Mouse (Mus musculus) layer of hippocampus, postnatal 14 days (tissue): ENCODE results near the gene Ss18l1. TPM values are rescaled to one million over a fixed set of nuclear protein-coding genes. Genes with fewer than 3 reads are reported as not detected.
A peak's percentile ranks its signal among the peaks of the same experiment; 100 is the strongest.

Experiments used
- DNase-seq, 2 experiments: peaks; one replicate each; pipeline ENCODE4 v3.0.0; 2021 to 2022; ENCODE audit warnings: low spot score in 2 of 2, mixed read lengths in 1 of 2
- total RNA-seq, 2 experiments: library from RNA; stranded (reverse); gene quantifications; 2 replicates each; pipeline ENCODE4 v1.2.3; 2021

The Ss18l1 gene
- total RNA-seq, 2 experiments from 2014 or later: 37.8 to 39.7 TPM

GRCm38 (mm10) chr2:180033956-180034355 lies 8.4 kb upstream of the Ss18l1 start:
- no peak for DNase-seq

DNA sequence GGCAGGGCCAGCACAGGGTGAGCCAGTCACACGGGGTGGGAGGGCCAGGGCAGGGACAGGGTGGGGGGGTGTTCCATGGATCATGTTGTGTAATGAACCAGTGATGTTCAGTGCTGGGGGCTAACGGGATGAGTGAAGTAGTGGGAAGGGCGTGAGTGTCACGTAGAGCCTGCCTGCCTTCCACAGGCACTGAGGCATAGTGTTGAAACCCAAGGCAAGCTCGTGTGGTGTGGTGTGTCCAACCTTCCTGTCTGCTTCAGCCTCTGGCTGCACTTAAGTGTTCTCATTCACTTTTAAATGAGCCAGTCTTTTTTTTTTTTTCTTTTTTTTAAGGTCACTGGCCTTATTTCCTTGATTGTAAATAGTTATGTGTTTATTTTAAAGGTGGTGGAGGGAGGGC lies 7.6 kb upstream of the Ss18l1 start:
- no peak for DNase-seq

DNA sequence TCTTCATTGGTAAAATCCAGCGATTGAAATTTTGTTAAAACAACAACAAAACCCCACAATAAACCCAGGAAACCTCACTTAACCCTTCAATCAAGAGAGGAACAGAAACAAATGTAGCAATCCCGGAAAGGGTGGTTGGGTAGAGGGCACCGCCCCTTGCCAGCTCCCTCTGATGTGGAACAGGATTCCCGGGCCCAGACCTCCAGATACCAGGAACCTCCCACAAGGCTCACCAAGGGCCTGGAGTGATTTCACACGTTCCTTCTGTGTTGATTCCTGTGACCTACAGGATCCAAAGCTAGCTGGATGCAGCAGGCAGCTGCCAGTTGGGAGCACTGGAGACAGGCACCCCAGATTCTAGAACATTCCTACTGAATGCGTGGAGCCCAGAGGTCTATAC lies 1.9 kb upstream of the Ss18l1 start:
- no peak for DNase-seq

- DNase-seq: peak in 1 of 2 experiments; percentile 42
These were observed 593 bp upstream of the Ss18l1 start for GRCm38 (mm10) chr2:180041577-180042255.

DNA sequence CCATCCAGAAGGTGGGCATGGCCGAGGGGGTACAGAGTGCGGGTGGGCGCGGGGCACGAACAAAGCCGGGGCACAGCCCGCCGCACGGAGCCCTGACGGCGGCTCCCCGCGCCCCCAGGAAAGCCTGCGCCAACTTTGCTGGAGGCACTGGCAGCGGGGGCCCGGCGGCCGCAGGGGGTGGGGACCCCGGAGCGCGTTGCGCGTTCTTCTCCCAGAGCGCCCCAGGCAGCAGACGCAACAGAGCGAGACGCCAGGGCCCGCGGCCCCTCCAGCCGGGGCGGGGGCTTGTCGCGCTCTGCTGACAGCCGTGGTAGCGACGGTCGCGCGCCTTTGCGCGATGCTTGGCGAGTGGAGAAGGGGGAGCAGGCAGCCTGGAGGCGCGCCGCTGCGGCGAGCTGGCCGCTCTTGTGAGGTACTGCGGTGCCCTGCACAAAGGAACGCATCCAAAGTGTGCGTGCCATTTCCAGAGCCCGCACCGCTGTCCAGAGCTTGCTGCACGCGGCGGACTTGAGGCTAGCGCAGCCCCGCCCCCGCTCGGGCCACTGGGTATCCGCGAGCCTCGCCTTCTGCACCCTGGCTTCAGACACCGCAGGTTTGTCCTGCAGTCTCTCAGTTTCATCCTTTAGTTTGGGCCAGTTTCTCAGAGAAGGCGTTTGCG lies 678 bp downstream of the Ss18l1 start:
- DNase-seq: peak; percentile 66 to 78

GRCm38 (mm10) chr2:180045283-180045682 lies 3.0 kb downstream of the Ss18l1 start:
- DNase-seq: peak in 1 of 2 experiments; percentile 44

DNA sequence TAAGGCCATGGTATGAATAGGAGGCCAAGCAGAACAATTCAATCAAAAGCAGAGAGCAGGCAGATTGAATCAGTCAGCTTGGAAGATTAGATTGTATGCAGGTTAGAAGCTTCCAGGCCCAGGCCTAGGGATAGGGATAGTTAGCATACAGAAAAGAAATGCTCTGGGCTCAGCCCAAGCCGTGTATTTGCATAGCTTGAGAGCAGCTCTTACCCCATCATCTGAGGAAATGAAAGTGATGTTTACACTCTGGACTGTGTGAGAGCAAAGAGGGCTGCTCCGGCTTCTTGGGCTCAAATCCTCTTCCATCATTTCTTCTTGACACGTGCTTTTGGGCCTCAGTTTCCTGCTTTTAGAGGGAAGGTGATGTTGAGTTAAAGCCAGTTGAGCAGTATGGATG lies 5.3 kb downstream of the Ss18l1 start:
- no peak for DNase-seq

DNA sequence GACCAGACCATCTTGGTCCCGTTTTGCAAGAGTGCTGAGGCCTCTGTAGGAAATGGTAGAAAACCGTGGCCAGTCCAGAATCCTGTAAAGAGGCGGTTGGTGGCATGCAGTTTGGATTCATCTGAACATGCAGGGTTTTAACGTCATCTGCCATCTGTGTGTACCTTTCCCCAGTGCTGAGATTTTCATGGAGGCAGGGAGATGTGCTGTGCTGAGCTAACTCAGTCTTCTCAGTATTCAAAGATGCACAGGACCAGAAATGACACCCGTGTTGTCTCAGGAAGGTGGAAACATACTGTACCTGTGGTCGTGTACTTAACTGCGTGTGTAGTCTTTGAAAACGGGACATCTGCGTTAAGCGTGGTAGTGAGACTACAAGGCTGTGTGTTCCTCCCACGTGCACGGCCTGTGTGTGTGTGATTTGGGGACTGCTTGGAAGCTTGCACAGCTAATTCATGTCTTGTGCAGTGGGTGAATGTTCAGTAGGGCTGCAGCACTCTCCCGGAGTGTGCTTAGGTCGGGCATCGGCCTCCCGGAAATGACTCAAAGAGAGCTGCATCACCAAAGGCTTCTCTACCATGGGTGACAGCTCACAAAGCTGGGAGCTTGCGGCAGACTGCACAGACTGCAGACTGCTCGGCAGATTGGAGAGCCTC lies 5.8 kb downstream of the Ss18l1 start:
- DNase-seq: peak; percentile 44 to 51

DNA sequence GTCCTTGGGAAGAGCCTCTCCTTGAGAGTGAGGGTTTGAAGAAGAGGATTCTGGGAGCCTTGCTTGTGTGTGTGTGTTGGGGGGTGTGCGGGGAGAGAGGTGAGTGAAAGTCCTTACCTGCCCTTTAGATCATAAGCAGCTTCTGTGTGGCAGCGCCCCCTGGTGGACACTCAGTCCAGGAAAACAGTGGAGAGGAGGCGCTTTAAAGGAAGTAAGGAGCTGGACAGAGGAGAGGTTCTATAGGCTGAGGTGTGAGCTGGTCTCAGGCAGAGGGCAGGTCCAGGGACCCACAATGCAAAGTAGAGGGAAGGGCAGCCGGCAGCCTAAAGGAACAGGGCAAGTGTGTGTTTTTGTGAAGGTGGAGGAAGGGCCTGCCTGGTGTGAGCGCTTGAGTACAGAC lies 8.7 kb downstream of the Ss18l1 start:
- peak; percentile 71 to 84 for DNase-seq

DNA sequence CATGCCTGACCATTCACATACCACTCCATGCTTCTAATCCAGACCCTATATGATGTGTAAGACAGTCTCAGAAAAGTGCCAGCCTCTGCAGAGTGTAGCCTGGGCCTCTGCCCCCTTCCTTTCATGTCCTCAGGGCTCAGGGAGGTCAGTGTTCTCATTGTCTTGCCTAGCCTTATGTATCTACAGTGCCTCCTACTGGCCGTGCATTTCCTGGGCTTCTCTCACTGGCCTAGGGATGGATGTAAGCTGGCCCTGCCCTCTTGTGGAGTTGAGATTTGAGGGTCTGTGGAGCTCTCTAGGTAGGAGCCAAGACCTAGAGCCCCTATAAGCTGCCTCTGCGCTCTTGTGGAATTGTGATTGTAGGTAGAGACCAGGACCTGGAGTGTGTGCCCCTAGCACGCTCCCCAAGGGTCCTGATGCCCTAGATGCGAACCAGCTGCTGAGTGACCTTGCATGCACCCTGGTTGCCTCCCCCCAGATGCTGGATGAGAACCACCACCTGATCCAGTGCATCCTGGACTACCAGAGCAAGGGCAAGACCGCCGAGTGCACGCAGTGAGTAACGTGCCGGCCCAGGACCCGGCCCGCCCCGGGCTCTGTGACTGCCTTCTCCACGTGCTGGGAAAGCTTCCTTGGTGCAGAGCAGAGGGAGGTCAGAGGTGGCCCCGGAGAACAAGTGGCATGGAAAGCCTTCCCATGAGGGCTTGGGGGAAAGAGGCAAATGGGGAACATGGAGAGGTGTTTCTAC lies 9.9 kb downstream of the Ss18l1 start:
- DNase-seq: no peak

DNA sequence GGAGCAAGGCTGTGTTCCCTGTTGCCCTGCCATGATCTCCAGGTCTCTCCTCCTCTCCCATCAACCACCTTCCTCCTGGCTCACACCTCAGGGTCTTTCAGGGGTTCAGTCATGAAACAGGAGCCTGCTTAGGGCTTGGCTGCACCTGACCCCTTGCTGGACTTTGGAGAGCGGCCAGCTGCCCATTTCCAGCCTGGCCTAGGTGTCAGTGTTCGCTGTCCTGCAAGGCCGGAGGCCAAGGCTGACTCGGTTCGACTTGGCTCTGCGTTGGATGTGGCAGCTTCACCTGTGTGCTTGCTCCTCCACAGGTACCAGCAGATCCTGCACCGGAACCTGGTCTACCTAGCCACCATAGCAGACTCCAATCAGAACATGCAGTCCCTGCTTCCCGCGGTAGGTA lies 10.7 kb downstream of the Ss18l1 start:
- no peak for DNase-seq

- no peak for DNase-seq
These were observed 21.2 kb downstream of the Ss18l1 start for GRCm38 (mm10) chr2:180063338-180064131.

GRCm38 (mm10) chr2:180069770-180070480 lies 27.6 kb downstream of the Ss18l1 start:
- DNase-seq: no peak

DNA sequence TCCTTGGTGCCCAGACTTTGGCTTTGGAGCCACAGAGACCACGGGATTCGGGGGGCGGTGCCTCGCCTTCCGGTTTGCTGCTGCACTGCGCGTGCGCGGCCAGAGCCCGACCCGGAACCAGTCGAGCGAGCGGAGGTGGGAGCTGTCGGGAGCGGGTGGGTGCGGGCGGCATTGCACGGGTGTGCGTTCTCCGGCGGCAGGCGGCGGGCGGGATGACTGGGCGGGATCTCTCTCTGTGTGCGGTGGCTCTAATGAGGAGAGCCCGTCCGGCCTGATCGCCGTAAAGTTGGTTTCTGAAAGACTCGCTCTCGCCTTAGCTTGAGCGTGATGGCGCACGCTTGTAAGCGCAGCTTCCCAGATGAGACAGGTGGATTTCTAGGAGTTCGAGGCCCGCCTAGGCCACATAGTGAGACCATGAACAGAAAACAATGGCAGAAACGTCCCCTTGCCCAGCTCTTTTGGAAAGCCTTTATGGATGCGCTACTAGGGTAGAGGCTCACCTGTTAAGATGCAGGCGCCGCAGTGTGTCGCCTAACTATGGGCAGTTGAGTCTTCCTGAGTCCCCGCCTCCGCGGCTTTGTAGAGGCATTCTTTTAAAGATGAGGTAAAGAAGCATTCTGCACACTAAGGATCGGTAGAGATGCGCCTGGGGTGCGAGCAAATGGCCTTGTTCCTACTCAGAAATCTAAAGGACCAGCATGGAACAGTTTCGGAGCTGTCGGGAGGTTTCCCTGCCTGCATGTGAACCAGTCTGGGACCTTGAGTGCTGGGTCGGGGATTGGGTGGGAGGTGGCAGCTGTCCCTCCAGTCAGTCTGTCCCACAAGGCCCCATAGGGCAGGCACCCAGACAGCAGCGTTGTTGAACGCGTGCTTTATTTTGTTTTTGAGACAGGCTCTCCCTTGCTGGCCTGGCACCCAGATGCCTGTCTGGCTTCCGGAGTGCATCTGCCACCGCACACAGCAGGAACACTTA lies 28.5 kb downstream of the Ss18l1 start, which contains the start of gene Mtg2:
Gene Mtg2, plus strand, starts transcription at position 108 of the 973 bp plus-strand sequence.
- peak; percentile 96 to 97 for DNase-seq

DNA sequence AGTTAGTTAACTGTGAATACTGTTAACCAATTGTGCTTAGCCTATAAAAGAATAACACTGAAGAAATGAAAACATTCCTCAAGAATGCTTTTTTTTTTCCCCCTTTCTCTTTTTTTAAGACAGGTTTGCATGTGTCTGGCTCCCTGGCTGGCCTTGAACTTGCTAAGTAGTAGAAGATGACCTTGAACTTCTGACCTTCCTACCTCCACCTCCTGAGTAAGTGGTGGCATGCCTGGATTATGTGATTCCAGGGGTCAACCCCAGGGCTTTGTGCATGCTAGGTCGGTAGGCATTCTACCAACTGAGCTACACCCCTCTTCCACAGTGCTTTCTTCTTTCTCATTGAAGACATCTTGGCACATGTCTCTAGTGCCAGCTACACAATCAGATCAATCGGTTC lies 29.4 kb downstream of the Ss18l1 start:
- no peak for DNase-seq

GRCm38 (mm10) chr2:180072886-180073285 lies 30.6 kb downstream of the Ss18l1 start:
- DNase-seq: no peak

DNA sequence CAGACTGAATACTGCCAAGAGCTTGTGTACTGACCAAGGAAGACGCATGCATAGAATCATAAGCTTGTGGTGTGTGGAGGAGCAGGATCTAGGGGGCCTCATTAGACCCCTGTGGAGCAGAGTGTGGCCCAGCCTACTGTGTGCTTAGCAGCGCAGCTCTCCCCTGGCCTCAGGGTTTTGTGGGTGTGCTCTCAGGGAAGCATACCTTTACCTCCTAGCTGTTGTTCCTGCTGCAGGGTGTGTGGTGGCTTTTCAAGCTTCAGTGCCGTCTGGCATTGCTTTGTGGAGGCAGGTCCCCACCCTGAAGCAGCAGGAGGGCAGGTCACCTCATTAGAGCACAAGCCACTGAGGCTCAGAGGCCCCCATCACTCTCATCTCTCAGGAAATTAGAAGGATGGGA lies 35.3 kb downstream of the Ss18l1 start:
- no peak for DNase-seq

GRCm38 (mm10) chr2:180080680-180081079 lies 38.4 kb downstream of the Ss18l1 start:
- DNase-seq: no peak

GRCm38 (mm10) chr2:180083063-180083462 lies 40.8 kb downstream of the Ss18l1 start:
- DNase-seq: no peak
